Mouse (Mus musculus): ENCODE results near the gene A630089N07Rik.
"Not testable (repeated sequence)": the region's sequence is repeated elsewhere in the genome, so short reads cannot be mapped to it uniquely, and the experiment has no call there.

A630089N07Rik gene

GRCm38 (mm10) chr16:98081889-98082818 lies at the start of gene A630089N07Rik:
Gene A630089N07Rik, minus strand, starts transcription at chr16:98082450.
- DNase-seq (ENCODE audit: low spot score in 2 of 2), result peak; percentile 81 to 90

- no peak for DNase-seq (ENCODE audit: low spot score in 2 of 2)
Measured at GRCm38 (mm10) chr16:98107109-98107508, 24.9 kb upstream of the A630089N07Rik start.

- not testable (repeated sequence) for DNase-seq (ENCODE audit: low spot score in 2 of 2)
Measured at GRCm38 (mm10) chr16:98081550-98081888, 731 bp downstream of the A630089N07Rik start.

- not testable (repeated sequence) for DNase-seq (ENCODE audit: low spot score in 2 of 2)
Measured at GRCm38 (mm10) chr16:98081140-98081539, 1.1 kb downstream of the A630089N07Rik start.

- DNase-seq (ENCODE audit: low spot score in 2 of 2), result not testable (repeated sequence)
Measured at GRCm38 (mm10) chr16:98079382-98079781, 2.9 kb downstream of the A630089N07Rik start.

GRCm38 (mm10) chr16:98041676-98042075 lies 40.6 kb downstream of the A630089N07Rik start:
- peak; percentile 15 to 21 for DNase-seq (ENCODE audit: low spot score in 2 of 2)

- DNase-seq (ENCODE audit: low spot score in 2 of 2), result not testable (repeated sequence)
Measured at GRCm38 (mm10) chr16:98034971-98035370, 47.3 kb downstream of the A630089N07Rik start.

GRCm38 (mm10) chr16:98026186-98026585 lies 56.1 kb downstream of the A630089N07Rik start:
- DNase-seq (ENCODE audit: low spot score in 2 of 2), result not testable (repeated sequence)

- DNase-seq (ENCODE audit: low spot score in 2 of 2), result no peak
Measured at GRCm38 (mm10) chr16:98022657-98023345, 59.4 kb downstream of the A630089N07Rik start.

- DNase-seq (ENCODE audit: low spot score in 2 of 2), result no peak
Measured at GRCm38 (mm10) chr16:98022081-98022480, 60.2 kb downstream of the A630089N07Rik start.

GRCm38 (mm10) chr16:97997383-97997731 lies 84.9 kb downstream of the A630089N07Rik start:
- DNase-seq (ENCODE audit: low spot score in 2 of 2), result not testable (repeated sequence)

- peak; percentile 89 to 92 for DNase-seq (ENCODE audit: low spot score in 2 of 2)
Measured at GRCm38 (mm10) chr16:97996616-97997382, 85.5 kb downstream of the A630089N07Rik start, which contains the start of gene B230307C23Rik. Gene B230307C23Rik, plus strand, starts transcription at chr16:97997315.

- DNase-seq (ENCODE audit: low spot score in 2 of 2), result no peak
Measured at GRCm38 (mm10) chr16:97995849-97996615, 86.2 kb downstream of the A630089N07Rik start.

GRCm38 (mm10) chr16:97992477-97992876 lies 89.8 kb downstream of the A630089N07Rik start:
- DNase-seq (ENCODE audit: low spot score in 2 of 2), result not testable (repeated sequence)

GRCm38 (mm10) chr16:97991517-97991916 lies 90.7 kb downstream of the A630089N07Rik start:
- no peak for DNase-seq (ENCODE audit: low spot score in 2 of 2)

- DNase-seq (ENCODE audit: low spot score in 2 of 2), result no peak
Measured at GRCm38 (mm10) chr16:97984589-97984988, 97.7 kb downstream of the A630089N07Rik start.

GRCm38 (mm10) chr16:97981362-97981761 lies 100.9 kb downstream of the A630089N07Rik start:
- no peak for DNase-seq (ENCODE audit: low spot score in 2 of 2)

- no peak for DNase-seq (ENCODE audit: low spot score in 2 of 2)
Measured at GRCm38 (mm10) chr16:97977722-97978121, 104.5 kb downstream of the A630089N07Rik start.

GRCm38 (mm10) chr16:97977277-97977676 lies 105.0 kb downstream of the A630089N07Rik start:
- DNase-seq (ENCODE audit: low spot score in 2 of 2), result no peak

GRCm38 (mm10) chr16:97963956-97964540 lies 118.2 kb downstream of the A630089N07Rik start:
- no peak for DNase-seq (ENCODE audit: low spot score in 2 of 2)
